Mouse (Mus musculus) megakaryocyte, embryonic 14.5 days (primary cell): Measurements from ENCODE around the gene Rbm20. TPM values are rescaled to one million over a fixed set of nuclear protein-coding genes. Genes with fewer than 3 reads are reported as not detected.
"Not testable (repeated sequence)": the region's sequence is repeated elsewhere in the genome, so short reads cannot be mapped to it uniquely, and the experiment has no call there.

ENCODE experiments used
- H3K27me3 ChIP-seq: replicated peaks from 2 replicates; pipeline ENCODE3; 2012; ENCODE audit warnings: inconsistent platforms
- H3K36me3 ChIP-seq: replicated peaks from 2 replicates; pipeline ENCODE3; 2012; ENCODE audit warnings: low read length, inconsistent platforms, mixed read lengths
- H3K4me1 ChIP-seq: 2 replicates; pipeline ENCODE4 v1.6.1; 2012; ENCODE audit warnings: inconsistent platforms
- H3K4me3 ChIP-seq: replicated peaks from 2 replicates; pipeline ENCODE3; 2012; ENCODE audit warnings: moderate library complexity, mild to moderate bottlenecking, inconsistent platforms
- H3K9me3 ChIP-seq: 2 replicates; pipeline ENCODE4 v1.6.1; 2012; ENCODE audit warnings: inconsistent platforms
- FLI1 ChIP-seq: IDR thresholded peaks from 2 replicates; pipeline ENCODE4 v1.6.1; 2012; ENCODE audit warnings: low read length, inconsistent platforms, mixed read lengths
- GATA1 ChIP-seq: IDR thresholded peaks from 3 replicates; pipeline ENCODE4 v1.6.1; 2012; ENCODE audit warnings: mixed read lengths, low read length, inconsistent platforms, borderline replicate concordance
- polyA plus RNA-seq: library from polyadenylated mRNA; stranded (reverse); fragments of >175 nt; gene quantifications from 2 replicates; pipeline ENCODE4 v1.2.3, GENCODE M21; 2012; ENCODE audit warnings: low replicate concordance; ENCODE audit not compliant: insufficient read depth

The Rbm20 gene
- polyA plus RNA-seq, 1 experiment = not detected

- no peaks in the 10 kb centered on the region for H3K9me3 ChIP-seq
- no peak for TF ChIP-seq GATA1
- TF ChIP-seq FLI1 = no peak
- peaks cover 3% of the 10 kb centered on the region for H3K27me3 ChIP-seq
- peaks cover 46% of the 10 kb centered on the region for H3K4me1 ChIP-seq
- no peaks in the 10 kb centered on the region for H3K36me3 ChIP-seq
- H3K4me3 ChIP-seq = no peak overlapping the region
Measured at GRCm38 (mm10) chr19:53794996-53795395, 117.9 kb downstream of the Rbm20 start.

GRCm38 (mm10) chr19:53796020-53796419 lies 118.9 kb downstream of the Rbm20 start:
- TF ChIP-seq FLI1 (no peak), GATA1 (no peak)
- peaks cover 52% of the 10 kb centered on the region for H3K4me1 ChIP-seq
- H3K9me3 ChIP-seq = no peaks in the 10 kb centered on the region
- no peak overlapping the region for H3K4me3 ChIP-seq
- peaks cover 3% of the 10 kb centered on the region for H3K27me3 ChIP-seq
- H3K36me3 ChIP-seq = no peaks in the 10 kb centered on the region

- Histone ChIP-seq H3K4me1 (peaks cover 60% of the 10 kb centered on the region), H3K9me3 (no peaks in the 10 kb centered on the region), H3K4me3 (no peak overlapping the region), H3K27me3 (no peaks in the 10 kb centered on the region), H3K36me3 (no peaks in the 10 kb centered on the region)
- TF ChIP-seq FLI1 (no peak), GATA1 (no peak)
Measured at GRCm38 (mm10) chr19:53797770-53798169, 120.7 kb downstream of the Rbm20 start.

- TF ChIP-seq FLI1 = no peak
- 0 out of 3 replicates have a peak, but pooled peaks have one; percentile 31 for TF ChIP-seq GATA1
- no peaks in the 10 kb centered on the region for H3K9me3 ChIP-seq
- H3K4me1 ChIP-seq = peaks cover 82% of the 10 kb centered on the region
- H3K36me3 ChIP-seq = no peaks in the 10 kb centered on the region
- peak overlapping the region; percentile 69 for H3K4me3 ChIP-seq
- H3K27me3 ChIP-seq = no peaks in the 10 kb centered on the region
Measured at GRCm38 (mm10) chr19:53799885-53800284, 122.8 kb downstream of the Rbm20 start.

- H3K4me3 ChIP-seq = peak overlapping the region; percentile 34
Measured at GRCm38 (mm10) chr19:53800365-53800999, 123.4 kb downstream of the Rbm20 start.

GRCm38 (mm10) chr19:53801380-53801779 lies 124.3 kb downstream of the Rbm20 start:
- Histone ChIP-seq H3K36me3 (no peaks in the 10 kb centered on the region), H3K4me1 (peaks cover 96% of the 10 kb centered on the region), H3K27me3 (no peaks in the 10 kb centered on the region), H3K4me3 (peak overlapping the region; percentile 83), H3K9me3 (no peaks in the 10 kb centered on the region)
- no peak for TF ChIP-seq FLI1
- no peak for TF ChIP-seq GATA1

More at GRCm38 (mm10) chr19:53800365-53800999, 123.4 kb downstream of the Rbm20 start:
- no peak for TF ChIP-seq FLI1
- no peak for TF ChIP-seq GATA1
- Histone ChIP-seq H3K27me3 (no peaks in the 10 kb centered on the region), H3K36me3 (no peaks in the 10 kb centered on the region), H3K4me1 (peaks cover 88% of the 10 kb centered on the region), H3K9me3 (no peaks in the 10 kb centered on the region)

- Histone ChIP-seq H3K4me1 (peaks cover 99% of the 10 kb centered on the region), H3K4me3 (peak overlapping the region; percentile 83), H3K27me3 (no peaks in the 10 kb centered on the region), H3K9me3 (no peaks in the 10 kb centered on the region), H3K36me3 (no peaks in the 10 kb centered on the region)
- TF ChIP-seq GATA1 (no peak), FLI1 (no peak)
Measured at GRCm38 (mm10) chr19:53801789-53802683, 124.9 kb downstream of the Rbm20 start.

GRCm38 (mm10) chr19:53803954-53804353 lies 126.8 kb downstream of the Rbm20 start:
- no peaks in the 10 kb centered on the region for H3K36me3 ChIP-seq
- no peak overlapping the region for H3K4me3 ChIP-seq
- H3K4me1 ChIP-seq = peaks cover 99% of the 10 kb centered on the region
- TF ChIP-seq FLI1 (no peak), GATA1 (no peak)
- H3K9me3 ChIP-seq = no peaks in the 10 kb centered on the region
- H3K27me3 ChIP-seq = no peaks in the 10 kb centered on the region

GRCm38 (mm10) chr19:53805063-53805462 lies 128.0 kb downstream of the Rbm20 start:
- TF ChIP-seq GATA1 = no peak
- no peak for TF ChIP-seq FLI1
- Histone ChIP-seq H3K4me3 (no peak overlapping the region), H3K4me1 (peaks cover 99% of the 10 kb centered on the region), H3K9me3 (no peaks in the 10 kb centered on the region), H3K27me3 (no peaks in the 10 kb centered on the region), H3K36me3 (no peaks in the 10 kb centered on the region)

GRCm38 (mm10) chr19:53806126-53806525 lies 129.0 kb downstream of the Rbm20 start:
- TF ChIP-seq GATA1 (no peak), FLI1 (no peak)

GRCm38 (mm10) chr19:53806526-53807275 lies 129.6 kb downstream of the Rbm20 start:
- peaks cover 93% of the 10 kb centered on the region for H3K4me1 ChIP-seq
- H3K36me3 ChIP-seq, H3K27me3 ChIP-seq, H3K4me3 ChIP-seq, H3K9me3 ChIP-seq: not testable (repeated sequence)

More at GRCm38 (mm10) chr19:53806126-53806525, 129.0 kb downstream of the Rbm20 start:
- Histone ChIP-seq H3K27me3 (no peaks in the 10 kb centered on the region), H3K36me3 (no peaks in the 10 kb centered on the region), H3K9me3 (no peaks in the 10 kb centered on the region), H3K4me3 (peak overlapping the region; percentile 11), H3K4me1 (peaks cover 97% of the 10 kb centered on the region)
